Mouse (Mus musculus): ENCODE results near the gene Rpl39l. TPM values are rescaled to one million over a fixed set of nuclear protein-coding genes. Genes with fewer than 3 reads are reported as not detected.
"Not testable (repeated sequence)": the region's sequence is repeated elsewhere in the genome, so short reads cannot be mapped to it uniquely, and the experiment has no call there.

Rpl39l gene
- polyA plus RNA-seq, 1 experiment from 2014 or later: 0.67 TPM

DNA sequence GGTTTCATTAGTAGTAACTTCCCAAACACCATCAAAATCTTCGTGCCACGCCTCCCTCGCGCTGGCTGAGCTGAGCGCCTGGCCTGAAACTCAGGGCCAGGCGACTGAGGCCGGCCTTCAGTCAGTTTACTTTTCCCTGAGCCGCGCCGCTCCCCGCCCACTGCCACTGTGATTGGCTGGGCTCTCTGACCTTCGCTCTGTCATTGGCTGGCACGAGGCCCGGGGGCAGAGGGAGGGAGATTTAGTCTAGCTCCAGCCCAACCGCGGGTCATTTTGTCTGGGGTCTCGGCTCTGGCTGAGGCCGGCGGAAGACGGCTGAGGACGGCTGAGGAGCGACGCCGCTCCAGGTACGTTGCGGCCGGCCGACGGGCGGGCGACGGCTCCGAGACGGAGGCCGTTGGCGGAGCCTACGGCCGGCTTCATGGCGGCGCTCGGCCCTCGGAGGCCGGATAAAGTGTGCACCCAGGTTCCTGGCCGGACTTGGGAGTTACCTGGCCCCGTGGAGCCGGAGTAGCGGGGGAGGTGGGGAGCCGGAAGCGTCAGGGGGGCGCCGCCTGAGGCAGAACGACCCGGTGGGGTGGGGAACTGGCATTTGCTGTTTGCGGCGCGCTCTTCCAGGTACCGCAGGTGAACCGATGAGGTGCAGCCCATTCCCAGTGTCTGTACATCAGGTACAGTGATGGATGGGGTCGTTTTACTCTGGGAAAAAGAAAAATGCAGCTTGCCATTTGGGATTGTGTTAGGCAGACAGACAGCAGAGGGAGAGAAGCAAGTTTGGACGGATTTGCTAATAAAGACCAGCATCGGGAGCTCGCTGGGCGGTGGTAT, 22.9 kb downstream of the Rpl39l start, which contains the start of gene Atf7ip2:
TSS of gene Atf7ip2 (plus strand) at position 34 of the 828 bp plus-strand sequence.
- H3K27ac ChIP-seq (ENCODE audit: low read length): no peak within 1 kb of the TSS

DNA sequence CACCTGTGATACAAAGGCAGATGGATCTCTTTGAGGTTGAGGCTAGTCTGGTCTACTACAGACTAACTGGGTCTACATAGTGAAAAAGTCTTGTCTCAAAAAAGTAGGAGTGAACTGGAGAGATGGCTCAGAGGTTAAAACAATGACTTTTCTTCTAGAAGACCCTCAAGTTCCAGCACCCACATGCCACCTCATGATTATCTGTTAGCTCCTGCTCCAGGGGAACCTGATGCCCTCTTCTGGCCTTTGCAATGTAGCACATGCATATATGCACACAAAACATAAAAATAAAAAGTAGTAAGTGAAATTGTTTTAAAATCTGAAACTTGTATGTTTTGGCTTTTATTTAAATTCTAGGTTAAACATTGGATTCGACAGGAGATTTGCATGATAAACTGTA, 38.8 kb downstream of the Rpl39l start:
- no peaks in the 10 kb centered on the region for H3K9me3 ChIP-seq (replicated peaks; ENCODE audit: control insufficient read depth, low read length)
- no peaks in the 10 kb centered on the region for H3K27me3 ChIP-seq (ENCODE audit: control insufficient read depth, insufficient read depth, low read length)
- no peak overlapping the region for H3K4me2 ChIP-seq (ENCODE audit: low read depth, low read length)
- H3K4me1 ChIP-seq (ENCODE audit: control insufficient read depth, insufficient read depth, low read length): no peaks in the 10 kb centered on the region
- H3K36me3 ChIP-seq (ENCODE audit: control insufficient read depth, insufficient read depth): no peaks in the 10 kb centered on the region
- no peak overlapping the region for H3K27ac ChIP-seq (ENCODE audit: low read length)
- 58% methylated on average over 1 of the region's 1 CpGs for WGBS
- H3K4me3 ChIP-seq (ENCODE audit: low read length): no peak overlapping the region
- no peak for ATAC-seq (replicated peaks; ENCODE audit: extremely low read depth, insufficient read depth, low FRiP score)
- H3K9ac ChIP-seq (ENCODE audit: low read length): no peak overlapping the region

More for the DNA sequence above, 22.9 kb downstream of the Rpl39l start, which contains the start of gene Atf7ip2:
- H3K4me2 ChIP-seq (ENCODE audit: low read depth, low read length): peak within 1 kb of the TSS; percentile 90
- ATAC-seq (replicated peaks; ENCODE audit: extremely low read depth, insufficient read depth, low FRiP score): peak; percentile 97
- H3K9me3 ChIP-seq (replicated peaks; ENCODE audit: control insufficient read depth, low read length): peaks cover 3% of the 10 kb centered on the region; the same call in 1 of the 2 replicates
- no peaks in the 10 kb centered on the region; the same call in 1 of the 2 replicates for H3K27me3 ChIP-seq (ENCODE audit: control insufficient read depth, insufficient read depth, low read length)
- no peaks in the 10 kb centered on the region for H3K36me3 ChIP-seq (ENCODE audit: control insufficient read depth, insufficient read depth)
- H3K9ac ChIP-seq (ENCODE audit: low read length): peak within 1 kb of the TSS; percentile 59
- peaks cover 4% of the 10 kb centered on the region; the same call in 1 of the 2 replicates for H3K4me1 ChIP-seq (ENCODE audit: control insufficient read depth, insufficient read depth, low read length)
- WGBS: 1% methylated on average over 62 of the region's 63 CpGs
- peak within 1 kb of the TSS; percentile 56 for H3K4me3 ChIP-seq (ENCODE audit: low read length)

GRCm38 (mm10) chr16:10216366-10216765, 46.3 kb downstream of the Rpl39l start:
- not testable (repeated sequence) for H3K4me2 ChIP-seq (ENCODE audit: low read depth, low read length)
- 88% methylated on average over 1 of the region's 1 CpGs for WGBS

GRCm38 (mm10) chr16:10217020-10217419, 47.0 kb downstream of the Rpl39l start:
- H3K4me1 ChIP-seq (ENCODE audit: control insufficient read depth, insufficient read depth, low read length); H3K36me3 ChIP-seq (ENCODE audit: control insufficient read depth, insufficient read depth); H3K4me3 ChIP-seq (ENCODE audit: low read length); H3K4me2 ChIP-seq (ENCODE audit: low read depth, low read length); H3K27me3 ChIP-seq (ENCODE audit: control insufficient read depth, insufficient read depth, low read length); ATAC-seq (replicated peaks; ENCODE audit: extremely low read depth, insufficient read depth, low FRiP score); H3K9ac ChIP-seq (ENCODE audit: low read length); H3K9me3 ChIP-seq (replicated peaks; ENCODE audit: control insufficient read depth, low read length); H3K27ac ChIP-seq (ENCODE audit: low read length): not testable (repeated sequence)
- 73% methylated on average over 2 of the region's 2 CpGs for WGBS

More at GRCm38 (mm10) chr16:10216366-10216765, 46.3 kb downstream of the Rpl39l start:
- H3K4me3 ChIP-seq (ENCODE audit: low read length); H3K9me3 ChIP-seq (replicated peaks; ENCODE audit: control insufficient read depth, low read length); ATAC-seq (replicated peaks; ENCODE audit: extremely low read depth, insufficient read depth, low FRiP score); H3K27me3 ChIP-seq (ENCODE audit: control insufficient read depth, insufficient read depth, low read length); H3K9ac ChIP-seq (ENCODE audit: low read length); H3K27ac ChIP-seq (ENCODE audit: low read length); H3K4me1 ChIP-seq (ENCODE audit: control insufficient read depth, insufficient read depth, low read length); H3K36me3 ChIP-seq (ENCODE audit: control insufficient read depth, insufficient read depth): not testable (repeated sequence)

Other genes with a start within 250 kb of the Rpl39l start
- gene Grin2a, start 174.7 kb upstream of the Rpl39l start, polyA plus RNA-seq (2015; fragmentation: Nextera tagmentation; extraction: Ambion mirVana): 0.34 and 0.60 TPM in 2 replicates
- 0.26 and 0.40 TPM in 2 replicates for gene Atf7ip2, start 22.5 kb downstream of the Rpl39l start, polyA plus RNA-seq (2015; fragmentation: Nextera tagmentation; extraction: Ambion mirVana)
- 56.9 and 64.1 TPM in 2 replicates for gene Emp2, start 143.7 kb downstream of the Rpl39l start, polyA plus RNA-seq (2015; fragmentation: Nextera tagmentation; extraction: Ambion mirVana)
- gene Tekt5, start 225.3 kb downstream of the Rpl39l start, polyA plus RNA-seq (2015; fragmentation: Nextera tagmentation; extraction: Ambion mirVana): 1.3 and 2.1 TPM in 2 replicates
- 37.5 and 42.9 TPM in 2 replicates for gene Nubp1, start 241.7 kb downstream of the Rpl39l start, polyA plus RNA-seq (2015; fragmentation: Nextera tagmentation; extraction: Ambion mirVana)

Measured in heart, embryonic 16.5 days (tissue).